Mouse (Mus musculus) thymus, adult 2 months (tissue): Measurements from ENCODE around the gene Phkg1. TPM values are rescaled to one million over a fixed set of nuclear protein-coding genes. Genes with fewer than 3 reads are reported as not detected.

ENCODE experiments used
- DNase-seq: peaks from one replicate; pipeline ENCODE4 v3.0.0; 2021
- H3K27ac ChIP-seq: fragments of 200-500 bp; 2 replicates; pipeline ENCODE4 v1.5.1; 2012; ENCODE audit warnings: low read length, control low read depth; ENCODE audit not compliant: control insufficient read depth, insufficient read depth
- H3K27me3 ChIP-seq: fragments of 200-500 bp; 2 replicates; pipeline ENCODE4 v1.6.1; 2012; ENCODE audit warnings: mild to moderate bottlenecking, low read length, moderate library complexity, mixed read lengths; ENCODE audit not compliant: control insufficient read depth, insufficient read depth
- H3K36me3 ChIP-seq: fragments of 200-500 bp; 2 replicates; pipeline ENCODE4 v1.6.1; 2012; ENCODE audit warnings: mild to moderate bottlenecking, low read length, moderate library complexity; ENCODE audit not compliant: control insufficient read depth, insufficient read depth
- H3K4me1 ChIP-seq: fragments of 200-500 bp; replicated peaks from 2 replicates; pipeline ENCODE4 v1.6.1; 2012; ENCODE audit warnings: low read length; ENCODE audit not compliant: control insufficient read depth, insufficient read depth
- H3K4me3 ChIP-seq: fragments of 200-500 bp; 2 replicates; pipeline ENCODE4 v1.5.1; 2012; ENCODE audit warnings: mild to moderate bottlenecking, low read length, control low read depth, moderate library complexity; ENCODE audit not compliant: control insufficient read depth, insufficient read depth
- CTCF ChIP-seq: fragments of 200-500 bp; IDR thresholded peaks from 2 replicates; pipeline ENCODE4 v1.5.1; 2012; ENCODE audit warnings: mild to moderate bottlenecking, control low read depth, low read length, moderate library complexity, borderline replicate concordance; ENCODE audit not compliant: control insufficient read depth, poor library complexity, insufficient read depth; ENCODE audit errors: extremely low read depth
- POLR2A ChIP-seq: fragments of 200-500 bp; IDR thresholded peaks from 2 replicates; pipeline ENCODE4 v1.6.1; 2012; ENCODE audit warnings: mild to moderate bottlenecking, low read length, control low read depth, moderate library complexity; ENCODE audit not compliant: control insufficient read depth, poor library complexity, insufficient read depth; ENCODE audit errors: extremely low read depth
- WGBS: fragments of 180-500 bp; shearing (Covaris S2); methylation state at CpG from one replicate; pipeline ENCODE4 v1.1.7; 2018; 5-methylcytosine and 5-hydroxymethylcytosine counted together
- polyA plus RNA-seq: library from polyadenylated mRNA; depleted of rRNA; stranded (reverse); fragments of >200 nt; gene quantifications from 2 replicates; pipeline ENCODE4 v1.2.3, GENCODE M21; 2012

The Phkg1 gene
- polyA plus RNA-seq, 1 experiment, result 3.6 TPM

- no peak for DNase-seq
- Histone ChIP-seq H3K27ac (no peak overlapping the region), H3K27me3 (no peaks in the 10 kb centered on the region), H3K4me3 (no peak overlapping the region), H3K36me3 (peaks cover 29% of the 10 kb centered on the region), H3K4me1 (no peaks in the 10 kb centered on the region)
- WGBS, result 91% methylated on average over 2 of the region's 2 CpGs
- TF ChIP-seq POLR2A, result no peak
- TF ChIP-seq CTCF, result no peak
Measured at GRCm38 (mm10) chr5:129878946-129879345, 19.4 kb downstream of the Phkg1 start.

DNA sequence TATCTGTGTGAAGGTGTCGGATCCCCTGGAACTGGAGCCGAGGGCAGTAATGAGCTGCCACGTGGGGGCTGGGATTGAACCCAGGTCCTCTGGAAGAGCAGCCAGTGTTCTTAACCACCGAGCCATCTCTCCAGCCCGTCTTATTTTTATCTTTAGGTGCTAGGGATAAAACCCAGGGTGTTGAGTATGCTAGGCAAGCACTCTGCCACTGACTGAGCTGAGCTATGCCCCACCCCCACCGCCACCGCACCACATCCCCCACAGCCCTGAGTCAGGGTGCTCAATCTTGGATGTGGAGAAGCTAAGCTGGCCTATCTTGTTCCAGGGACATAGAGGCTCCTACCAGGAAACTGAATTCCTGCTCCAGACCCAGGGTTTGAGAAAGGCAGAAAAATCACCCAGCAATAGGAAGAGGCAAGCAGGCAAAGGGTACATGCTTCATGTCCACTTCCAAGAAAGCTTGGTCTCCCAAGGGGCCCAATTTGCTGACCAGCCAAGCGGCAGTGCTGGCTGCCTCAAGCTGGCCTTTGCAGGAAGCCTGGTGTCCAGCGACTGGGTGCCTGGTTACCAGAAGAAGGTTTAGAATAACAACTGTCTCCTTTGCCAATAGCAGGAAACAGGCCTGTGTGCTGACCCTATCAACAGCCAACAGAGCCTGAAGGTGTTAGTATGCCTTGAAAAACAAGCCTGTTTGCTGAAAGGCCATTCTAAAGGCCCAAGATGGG, 20.5 kb downstream of the Phkg1 start:
- 87% methylated on average over 9 of the region's 9 CpGs for WGBS
- Histone ChIP-seq H3K4me1 (no peaks in the 10 kb centered on the region), H3K27ac (no peak overlapping the region), H3K36me3 (peaks cover 23% of the 10 kb centered on the region), H3K4me3 (no peak overlapping the region), H3K27me3 (no peaks in the 10 kb centered on the region)
- TF ChIP-seq POLR2A, result no peak
- TF ChIP-seq CTCF, result no peak
- no peak for DNase-seq

- no peak for DNase-seq
- Histone ChIP-seq H3K4me3 (no peak overlapping the region), H3K27me3 (no peaks in the 10 kb centered on the region), H3K4me1 (no peaks in the 10 kb centered on the region), H3K36me3 (no peaks in the 10 kb centered on the region; the same call in 1 of the 2 replicates), H3K27ac (no peak overlapping the region)
- TF ChIP-seq POLR2A (no peak), CTCF (no peak)
- 85% methylated on average over 11 of the region's 11 CpGs for WGBS
Measured at GRCm38 (mm10) chr5:129875098-129875497, 23.3 kb downstream of the Phkg1 start.

DNA sequence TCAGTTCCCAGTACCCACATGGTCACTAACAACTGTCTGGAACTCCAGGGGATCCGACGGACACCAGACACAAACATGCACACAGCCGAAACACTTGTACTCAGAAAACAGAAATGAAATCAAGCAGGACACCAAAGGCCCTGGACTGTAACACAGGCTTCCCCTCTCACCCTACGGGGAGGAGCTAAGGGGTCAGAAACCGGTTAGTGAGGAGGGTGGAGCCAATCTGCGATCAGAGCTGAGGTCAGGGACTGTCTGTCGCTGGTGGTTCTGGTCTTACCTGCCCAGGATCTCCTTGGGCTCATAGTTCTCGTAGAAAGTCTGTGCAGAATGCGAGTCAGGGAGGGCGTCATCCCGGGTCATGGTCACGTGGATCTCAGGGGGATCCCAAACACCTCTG, 24.4 kb downstream of the Phkg1 start:
- Histone ChIP-seq H3K36me3 (no peaks in the 10 kb centered on the region), H3K4me1 (no peaks in the 10 kb centered on the region), H3K27ac (no peak overlapping the region), H3K27me3 (no peaks in the 10 kb centered on the region), H3K4me3 (no peak overlapping the region)
- DNase-seq, result no peak
- TF ChIP-seq POLR2A, result no peak
- 84% methylated on average over 12 of the region's 12 CpGs for WGBS

GRCm38 (mm10) chr5:129871238-129871637, 27.1 kb downstream of the Phkg1 start:
- DNase-seq, result no peak
- no peaks in the 10 kb centered on the region for H3K4me1 ChIP-seq
- no peaks in the 10 kb centered on the region for H3K27me3 ChIP-seq
- no peaks in the 10 kb centered on the region for H3K36me3 ChIP-seq
- no peak overlapping the region for H3K4me3 ChIP-seq
- no peak for TF ChIP-seq CTCF
- TF ChIP-seq POLR2A, result no peak
- H3K27ac ChIP-seq, result no peak overlapping the region
- 86% methylated on average over 2 of the region's 2 CpGs for WGBS

GRCm38 (mm10) chr5:129869238-129869995, 28.9 kb downstream of the Phkg1 start:
- TF ChIP-seq CTCF (no peak), POLR2A (no peak)
- Histone ChIP-seq H3K4me1 (no peaks in the 10 kb centered on the region), H3K4me3 (no peak overlapping the region), H3K36me3 (no peaks in the 10 kb centered on the region), H3K27ac (no peak overlapping the region), H3K27me3 (no peaks in the 10 kb centered on the region)
- 90% methylated on average over 19 of the region's 19 CpGs for WGBS
- DNase-seq, result no peak

DNA sequence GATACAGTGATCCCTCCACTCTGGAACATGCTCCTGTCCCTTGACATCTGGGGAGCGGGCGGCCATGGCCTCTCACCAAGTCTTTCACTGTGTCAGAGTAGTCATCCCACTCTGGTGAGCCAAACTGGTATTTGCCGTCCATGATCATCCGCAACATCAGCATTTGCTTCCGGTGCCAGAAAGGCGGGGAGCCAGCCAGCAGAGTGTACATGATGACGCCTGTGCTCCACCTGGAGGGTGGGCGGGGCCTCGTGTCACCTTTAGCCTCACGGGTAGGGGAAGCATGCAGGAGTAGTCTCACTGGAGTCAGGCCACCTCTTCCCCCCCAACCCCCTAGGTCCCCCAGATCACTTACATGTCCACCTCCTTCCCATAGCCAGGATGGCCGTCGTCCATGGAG, 32.5 kb downstream of the Phkg1 start:
- H3K36me3 ChIP-seq, result no peaks in the 10 kb centered on the region
- no peak overlapping the region for H3K27ac ChIP-seq
- no peaks in the 10 kb centered on the region for H3K27me3 ChIP-seq
- 91% methylated on average over 12 of the region's 12 CpGs for WGBS
- no peak overlapping the region for H3K4me3 ChIP-seq
- no peak for DNase-seq
- H3K4me1 ChIP-seq, result peaks cover 3% of the 10 kb centered on the region; the same call in 1 of the 2 replicates
- TF ChIP-seq POLR2A, result no peak
